Mouse (Mus musculus): ENCODE results near the gene Adgrg3. TPM values are rescaled to one million over a fixed set of nuclear protein-coding genes. Genes with fewer than 3 reads are reported as not detected.

The Adgrg3 gene
- polyA plus RNA-seq (2014; fragmentation: Nextera tagmentation; extraction: Ambion mirVana) = 11.8 and 11.9 TPM in 2 replicates

DNA sequence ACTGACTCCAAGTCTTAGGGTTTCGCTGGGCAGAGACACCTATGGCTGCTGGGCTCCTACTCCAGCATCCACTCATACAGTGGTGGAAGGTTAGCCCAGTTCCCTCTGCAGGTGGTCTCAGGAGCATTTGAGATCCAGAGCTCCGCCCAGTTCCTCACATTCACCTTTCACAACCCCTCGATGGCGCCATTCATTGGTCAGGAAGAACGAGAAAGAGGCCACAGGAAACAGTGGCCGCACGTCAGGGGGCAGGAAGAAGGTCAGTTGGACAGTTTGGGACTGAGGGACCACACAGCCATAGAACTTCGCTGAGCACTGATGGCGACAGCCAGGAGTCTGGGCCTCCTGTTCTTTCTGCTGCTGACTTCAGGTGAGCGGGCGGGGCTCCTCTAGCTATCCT lies at the start of gene Adgrg3:
Gene Adgrg3 (plus strand): TSS at position 242 of the 400 bp plus-strand sequence.
- H3K4me2 ChIP-seq = no peak within 1 kb of the TSS
- H3K4me3 ChIP-seq (ENCODE audit: low read depth, low read length) = 0 out of 2 replicates have a peak within 1 kb of the TSS, but pooled peaks have one; percentile 5
- H3K27me3 ChIP-seq (replicated peaks; ENCODE audit: control insufficient read depth, insufficient read depth, low read length) = no peaks in the 10 kb centered on the region
- ATAC-seq (replicated peaks; ENCODE audit: low FRiP score) (no peak), DNase-seq (ENCODE audit: low spot score) (no peak)
- H3K36me3 ChIP-seq (ENCODE audit: control insufficient read depth, insufficient read depth, low read length) = peaks cover 7% of the 10 kb centered on the region
- 57% methylated on average over 11 of the region's 11 CpGs for WGBS
- no peaks in the 10 kb centered on the region for H3K9me3 ChIP-seq (ENCODE audit: control insufficient read depth, low read length)
- H3K27ac ChIP-seq (ENCODE audit: low read depth, low read length) = no peak within 1 kb of the TSS
- H3K4me1 ChIP-seq (replicated peaks; ENCODE audit: control insufficient read depth, insufficient read depth, low read length) = peaks cover 17% of the 10 kb centered on the region
- no peak within 1 kb of the TSS for H3K9ac ChIP-seq (ENCODE audit: low read depth, low read length)

DNA sequence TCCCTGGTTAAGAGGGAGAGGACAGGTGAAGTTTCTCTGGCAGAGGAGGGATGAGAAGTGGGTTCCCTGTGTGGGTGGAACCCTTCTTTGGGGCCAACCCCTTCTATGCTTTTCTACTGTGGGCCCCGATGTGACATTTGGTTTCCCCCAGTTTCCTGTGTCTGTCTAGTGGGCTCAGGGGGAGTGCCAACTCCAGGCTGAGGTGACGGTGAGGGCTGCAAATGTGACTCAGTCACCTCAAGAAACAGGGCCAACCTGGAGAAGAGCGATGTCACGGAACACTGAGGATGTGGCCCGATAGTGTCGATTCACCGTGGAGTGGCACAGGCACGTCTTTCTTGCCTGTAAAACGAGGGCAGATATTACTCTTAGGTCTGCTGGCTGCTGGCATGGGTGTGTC lies 44.2 kb upstream of the Adgrg3 start:
- 70% methylated on average over 9 of the region's 9 CpGs for WGBS
- Histone ChIP-seq H3K9ac (ENCODE audit: low read depth, low read length) (no peak overlapping the region), H3K4me2 (no peak overlapping the region), H3K4me3 (ENCODE audit: low read depth, low read length) (no peak overlapping the region), H3K27ac (ENCODE audit: low read depth, low read length) (no peak overlapping the region), H3K9me3 (ENCODE audit: control insufficient read depth, low read length) (no peaks in the 10 kb centered on the region), H3K36me3 (ENCODE audit: control insufficient read depth, insufficient read depth, low read length) (no peaks in the 10 kb centered on the region), H3K4me1 (replicated peaks; ENCODE audit: control insufficient read depth, insufficient read depth, low read length) (peaks cover 45% of the 10 kb centered on the region), H3K27me3 (replicated peaks; ENCODE audit: control insufficient read depth, insufficient read depth, low read length) (peaks cover 3% of the 10 kb centered on the region; the same call in 1 of the 2 replicates)
- DNase-seq (ENCODE audit: low spot score) (no peak), ATAC-seq (replicated peaks; ENCODE audit: low FRiP score) (no peak)

DNA sequence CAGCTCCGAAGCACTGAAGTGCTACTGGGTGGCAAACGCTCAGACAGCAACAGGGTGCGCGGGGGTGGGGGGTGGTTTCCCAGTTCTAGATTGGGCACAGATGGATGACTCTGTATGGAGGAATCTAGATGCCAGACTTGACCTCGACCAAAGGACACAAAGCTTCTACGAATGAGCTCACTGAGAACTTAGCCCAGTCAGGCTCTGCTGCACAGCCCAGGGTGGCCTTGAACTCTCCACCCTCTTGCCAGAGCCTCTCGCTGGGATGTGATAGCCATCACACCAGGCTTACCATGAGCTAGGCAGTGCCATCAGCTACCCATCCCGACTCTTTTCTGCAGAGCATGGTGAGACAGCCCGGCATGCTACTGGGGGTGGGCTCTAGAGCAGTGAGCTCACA lies 43.7 kb upstream of the Adgrg3 start:
- peaks cover 51% of the 10 kb centered on the region for H3K4me1 ChIP-seq (replicated peaks; ENCODE audit: control insufficient read depth, insufficient read depth, low read length)
- no peak overlapping the region for H3K27ac ChIP-seq (ENCODE audit: low read depth, low read length)
- no peak overlapping the region for H3K9ac ChIP-seq (ENCODE audit: low read depth, low read length)
- no peak overlapping the region for H3K4me3 ChIP-seq (ENCODE audit: low read depth, low read length)
- peaks cover 3% of the 10 kb centered on the region; the same call in 1 of the 2 replicates for H3K27me3 ChIP-seq (replicated peaks; ENCODE audit: control insufficient read depth, insufficient read depth, low read length)
- 82% methylated on average over 9 of the region's 9 CpGs for WGBS
- no peaks in the 10 kb centered on the region for H3K36me3 ChIP-seq (ENCODE audit: control insufficient read depth, insufficient read depth, low read length)
- ATAC-seq (replicated peaks; ENCODE audit: low FRiP score) (no peak), DNase-seq (ENCODE audit: low spot score) (no peak)
- no peaks in the 10 kb centered on the region for H3K9me3 ChIP-seq (ENCODE audit: control insufficient read depth, low read length)
- no peak overlapping the region for H3K4me2 ChIP-seq

DNA sequence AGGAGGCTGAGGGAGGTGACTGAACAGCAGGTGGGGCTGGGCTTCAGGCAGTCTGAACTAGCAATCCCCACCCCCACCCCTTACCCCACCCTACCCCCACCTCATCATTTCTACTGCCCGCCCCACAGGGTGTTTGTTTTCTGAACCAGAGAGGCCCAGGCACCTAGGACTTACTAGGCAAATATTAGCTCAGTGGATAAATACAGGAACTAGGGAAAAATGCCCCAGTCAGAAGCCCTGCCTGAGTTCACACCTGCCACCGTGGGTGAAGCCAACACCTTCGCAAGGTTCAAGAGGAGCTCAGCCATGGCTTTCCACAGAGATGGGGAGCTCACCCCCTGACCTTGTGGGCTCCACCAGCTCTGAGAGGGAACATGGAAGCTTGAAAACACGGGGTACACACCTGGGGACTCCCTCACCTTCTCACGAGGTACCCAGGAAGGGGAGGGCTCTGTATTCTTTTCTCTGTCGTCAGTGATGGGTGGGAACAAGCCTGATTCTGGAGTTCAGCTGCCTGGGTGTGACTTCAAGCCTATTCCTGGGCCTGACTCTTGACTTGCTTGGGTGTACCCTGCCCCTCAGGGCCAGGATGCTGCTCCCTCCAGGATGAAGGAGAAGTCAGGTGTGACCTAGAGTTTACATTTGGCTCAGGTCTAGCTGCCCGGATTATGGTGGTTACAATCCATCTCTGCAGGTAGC lies 42.9 kb upstream of the Adgrg3 start, which contains the start of gene Adgrg1:
Gene Adgrg1 (plus strand): TSS at position 285 of the 699 bp plus-strand sequence.
- H3K4me1 ChIP-seq (replicated peaks; ENCODE audit: control insufficient read depth, insufficient read depth, low read length) = peaks cover 52% of the 10 kb centered on the region
- ATAC-seq (replicated peaks; ENCODE audit: low FRiP score) = peak; percentile 37
- peaks cover 3% of the 10 kb centered on the region; the same call in 1 of the 2 replicates for H3K27me3 ChIP-seq (replicated peaks; ENCODE audit: control insufficient read depth, insufficient read depth, low read length)
- 47% methylated on average over 7 of the region's 7 CpGs for WGBS
- peak within 1 kb of the TSS; percentile 2; the same call in 1 of the 2 replicates for H3K27ac ChIP-seq (ENCODE audit: low read depth, low read length)
- DNase-seq (ENCODE audit: low spot score) = no peak
- H3K9ac ChIP-seq (ENCODE audit: low read depth, low read length) = no peak within 1 kb of the TSS
- H3K36me3 ChIP-seq (ENCODE audit: control insufficient read depth, insufficient read depth, low read length) = no peaks in the 10 kb centered on the region
- H3K4me3 ChIP-seq (ENCODE audit: low read depth, low read length) = no peak within 1 kb of the TSS
- peak within 1 kb of the TSS; percentile 26; the same call in 1 of the 2 replicates for H3K4me2 ChIP-seq
- H3K9me3 ChIP-seq (ENCODE audit: control insufficient read depth, low read length) = no peaks in the 10 kb centered on the region

DNA sequence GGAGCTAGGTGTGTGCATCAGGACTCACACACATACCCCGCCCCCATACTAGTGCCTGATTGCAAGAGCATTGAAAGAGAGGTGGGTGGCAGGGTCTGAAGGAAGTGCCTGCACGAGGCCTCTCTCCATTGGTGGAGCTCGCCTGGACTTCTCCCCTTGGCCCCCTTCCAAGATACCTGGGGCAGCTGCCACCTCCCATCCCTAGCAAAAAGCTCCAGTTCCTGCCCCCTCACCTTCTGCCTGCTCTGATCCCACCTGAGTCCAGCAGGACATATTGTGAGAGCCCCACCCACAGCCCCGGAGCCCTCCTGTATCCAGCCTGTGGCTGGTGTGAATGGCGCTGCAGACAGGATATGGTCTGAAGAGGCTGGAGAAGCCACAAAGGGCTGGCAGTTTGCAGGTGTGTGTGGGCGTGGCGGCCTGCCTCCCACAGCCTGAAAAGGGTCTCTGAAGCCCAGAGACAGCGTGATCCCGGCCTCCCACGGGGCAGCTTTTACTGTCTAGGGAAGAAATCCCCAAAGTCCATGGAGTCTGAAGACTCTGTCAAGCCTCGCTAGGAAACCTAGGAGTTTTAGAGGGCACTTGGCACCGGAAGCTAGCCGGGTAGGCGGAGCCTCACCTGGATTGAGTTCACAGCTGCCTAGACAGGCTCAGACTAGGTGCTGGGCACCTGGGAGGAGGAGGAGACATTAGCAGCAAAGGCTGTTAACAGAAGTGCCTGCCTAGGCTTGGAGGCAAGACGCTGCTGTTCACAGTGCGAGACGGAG lies 40.7 kb upstream of the Adgrg3 start:
- H3K27me3 ChIP-seq (replicated peaks; ENCODE audit: control insufficient read depth, insufficient read depth, low read length) = peaks cover 3% of the 10 kb centered on the region; the same call in 1 of the 2 replicates
- peak overlapping the region; percentile 48 for H3K9ac ChIP-seq (ENCODE audit: low read depth, low read length)
- no peak for ATAC-seq (replicated peaks; ENCODE audit: low FRiP score)
- H3K9me3 ChIP-seq (ENCODE audit: control insufficient read depth, low read length) = no peaks in the 10 kb centered on the region
- H3K27ac ChIP-seq (ENCODE audit: low read depth, low read length) = no peak overlapping the region
- no peaks in the 10 kb centered on the region for H3K36me3 ChIP-seq (ENCODE audit: control insufficient read depth, insufficient read depth, low read length)
- H3K4me2 ChIP-seq = peak overlapping the region; percentile 55
- WGBS = 23% methylated on average over 17 of the region's 17 CpGs
- no peak for DNase-seq (ENCODE audit: low spot score)
- peaks cover 57% of the 10 kb centered on the region for H3K4me1 ChIP-seq (replicated peaks; ENCODE audit: control insufficient read depth, insufficient read depth, low read length)
- peak overlapping the region; percentile 40 for H3K4me3 ChIP-seq (ENCODE audit: low read depth, low read length)

DNA sequence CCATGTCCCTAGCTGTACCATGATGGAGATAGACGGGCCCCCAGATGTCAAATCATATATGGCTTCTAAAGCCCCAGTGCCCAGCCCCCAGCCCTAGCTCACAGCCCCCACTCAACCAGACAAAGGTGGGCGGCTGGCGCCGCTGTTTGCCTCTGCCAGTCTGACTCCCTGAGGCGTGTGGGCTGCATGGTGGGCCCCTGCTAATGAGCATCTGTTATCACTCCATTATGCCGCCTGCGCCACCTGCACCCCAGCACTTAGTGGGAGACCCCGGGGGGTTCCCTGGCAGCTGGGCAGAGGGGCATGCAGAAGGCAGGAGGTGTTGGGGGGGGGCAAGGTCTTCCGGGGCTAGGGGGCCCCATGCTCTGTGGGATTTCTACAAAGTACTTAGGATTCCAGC lies 39.4 kb upstream of the Adgrg3 start:
- H3K4me3 ChIP-seq (ENCODE audit: low read depth, low read length) = peak overlapping the region; percentile 40
- no peaks in the 10 kb centered on the region for H3K36me3 ChIP-seq (ENCODE audit: control insufficient read depth, insufficient read depth, low read length)
- H3K4me1 ChIP-seq (replicated peaks; ENCODE audit: control insufficient read depth, insufficient read depth, low read length) = peaks cover 64% of the 10 kb centered on the region
- H3K9me3 ChIP-seq (ENCODE audit: control insufficient read depth, low read length) = no peaks in the 10 kb centered on the region
- H3K27me3 ChIP-seq (replicated peaks; ENCODE audit: control insufficient read depth, insufficient read depth, low read length) = peaks cover 3% of the 10 kb centered on the region; the same call in 1 of the 2 replicates
- WGBS = 54% methylated on average over 9 of the region's 9 CpGs
- no peak for ATAC-seq (replicated peaks; ENCODE audit: low FRiP score)
- peak overlapping the region; percentile 48; the same call in 1 of the 2 replicates for H3K9ac ChIP-seq (ENCODE audit: low read depth, low read length)
- H3K27ac ChIP-seq (ENCODE audit: low read depth, low read length) = no peak overlapping the region
- H3K4me2 ChIP-seq = peak overlapping the region; percentile 55
- DNase-seq (ENCODE audit: low spot score) = no peak

DNA sequence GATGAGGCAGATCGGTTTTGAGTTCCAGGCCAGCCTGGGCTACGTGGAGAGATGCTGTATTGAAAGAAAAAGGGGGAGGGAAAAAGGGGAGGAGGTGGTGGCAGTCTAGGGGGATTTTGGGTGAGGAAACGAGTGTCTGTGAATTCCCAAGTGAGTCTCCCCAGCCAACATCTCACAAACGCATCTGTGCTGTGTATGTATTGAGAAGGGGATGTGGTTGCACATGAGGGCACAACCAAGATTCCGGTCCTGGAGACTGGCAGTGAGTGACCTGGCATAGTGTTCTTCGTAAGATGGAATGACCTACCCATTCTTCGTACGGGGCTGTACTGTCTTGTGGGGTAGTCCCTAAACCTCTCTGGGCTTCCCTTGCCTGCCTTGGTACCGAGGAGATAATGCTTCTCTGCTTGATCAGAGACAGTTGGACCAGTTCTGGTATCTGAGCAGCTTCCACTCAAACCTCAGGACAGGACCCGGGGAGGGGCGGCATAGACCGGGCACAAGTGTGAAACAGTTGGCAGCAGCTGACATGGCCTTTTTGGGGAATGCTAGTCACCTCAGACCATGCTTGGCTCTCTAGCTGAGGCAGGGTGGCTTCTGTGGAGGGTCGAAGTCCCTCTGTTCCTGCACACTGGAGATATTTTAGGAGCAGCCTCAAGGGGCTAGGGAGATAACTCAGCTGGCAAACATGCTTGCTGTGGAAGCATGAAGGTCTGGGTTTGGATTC lies 38.7 kb upstream of the Adgrg3 start:
- Histone ChIP-seq H3K27me3 (replicated peaks; ENCODE audit: control insufficient read depth, insufficient read depth, low read length) (peaks cover 3% of the 10 kb centered on the region; the same call in 1 of the 2 replicates), H3K4me1 (replicated peaks; ENCODE audit: control insufficient read depth, insufficient read depth, low read length) (peaks cover 65% of the 10 kb centered on the region), H3K4me2 (peak overlapping the region; percentile 55), H3K4me3 (ENCODE audit: low read depth, low read length) (peak overlapping the region; percentile 40), H3K9me3 (ENCODE audit: control insufficient read depth, low read length) (no peaks in the 10 kb centered on the region), H3K36me3 (ENCODE audit: control insufficient read depth, insufficient read depth, low read length) (no peaks in the 10 kb centered on the region), H3K9ac (ENCODE audit: low read depth, low read length) (no peak overlapping the region; the same call in 1 of the 2 replicates), H3K27ac (ENCODE audit: low read depth, low read length) (no peak overlapping the region)
- 61% methylated on average over 13 of the region's 13 CpGs for WGBS
- ATAC-seq (replicated peaks; ENCODE audit: low FRiP score) (no peak), DNase-seq (ENCODE audit: low spot score) (no peak)

DNA sequence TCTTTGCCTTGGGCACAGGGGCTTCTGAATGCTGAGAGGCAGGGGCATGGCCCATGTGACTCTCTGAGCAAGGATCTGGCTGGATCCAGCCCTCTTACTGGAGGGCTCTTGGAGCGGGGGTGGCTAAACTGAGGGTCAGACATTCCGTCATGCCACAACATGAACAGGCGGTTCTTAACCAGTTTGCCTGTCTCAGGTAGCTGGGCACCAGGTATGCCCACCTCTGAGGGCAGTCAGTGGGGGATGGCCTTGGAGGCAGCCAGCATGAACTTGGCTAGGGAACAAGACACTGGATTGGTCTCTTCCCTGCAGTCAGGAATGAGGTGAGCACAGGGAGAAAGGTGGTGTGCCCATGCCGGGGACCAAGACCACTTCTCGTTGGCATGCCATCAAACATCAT lies 37.3 kb upstream of the Adgrg3 start:
- H3K4me3 ChIP-seq (ENCODE audit: low read depth, low read length) = no peak overlapping the region
- ATAC-seq (replicated peaks; ENCODE audit: low FRiP score) = no peak
- H3K4me2 ChIP-seq = 0 out of 2 replicates have a peak overlapping the region, but pooled peaks have one; percentile 0
- H3K27ac ChIP-seq (ENCODE audit: low read depth, low read length) = no peak overlapping the region
- 0 out of 2 replicates have a peak overlapping the region, but pooled peaks have one; percentile 18 for H3K9ac ChIP-seq (ENCODE audit: low read depth, low read length)
- H3K27me3 ChIP-seq (replicated peaks; ENCODE audit: control insufficient read depth, insufficient read depth, low read length) = peaks cover 3% of the 10 kb centered on the region; the same call in 1 of the 2 replicates
- DNase-seq (ENCODE audit: low spot score) = no peak
- 87% methylated on average over 5 of the region's 5 CpGs for WGBS
- peaks cover 66% of the 10 kb centered on the region for H3K4me1 ChIP-seq (replicated peaks; ENCODE audit: control insufficient read depth, insufficient read depth, low read length)
- no peaks in the 10 kb centered on the region for H3K9me3 ChIP-seq (ENCODE audit: control insufficient read depth, low read length)
- H3K36me3 ChIP-seq (ENCODE audit: control insufficient read depth, insufficient read depth, low read length) = no peaks in the 10 kb centered on the region

All from liver, embryonic 11.5 days (tissue).